In the genomic region with DNA sequence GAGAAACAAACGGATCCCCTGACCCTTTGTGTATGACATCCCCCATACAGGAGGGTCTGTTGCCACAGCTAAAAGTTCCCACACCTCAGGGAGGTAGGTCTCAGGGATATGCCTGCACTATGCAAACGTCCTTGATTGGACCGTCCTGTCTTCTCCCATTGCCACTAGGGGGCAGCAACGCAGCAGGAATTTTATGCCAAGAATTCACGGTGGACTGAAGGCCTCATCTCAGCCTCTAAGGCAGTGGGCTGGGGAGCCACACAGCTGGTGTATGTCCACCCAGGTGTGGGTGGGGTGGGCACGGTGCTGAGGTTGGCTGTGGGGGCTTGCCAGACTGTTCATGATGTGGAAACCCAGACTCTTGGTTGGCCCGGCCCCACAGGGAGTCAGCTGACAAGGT, we compare ENCODE assay signal across 8 mouse cellular contexts. TPM values are rescaled to one million over a fixed set of nuclear protein-coding genes. Genes with fewer than 3 reads are reported as not detected.
DNase-seq lines count a peak whose midpoint lies in the region; ATAC-seq lines count a peak whose summit lies in the region.

No protein-coding gene starts in this region.

- no peaks in the 10 kb centered on the region for H3K27me3 ChIP-seq in hindbrain, embryonic 11.5 days (ENCODE audit: control insufficient read depth, insufficient read depth, low read length)
- H3K27me3 ChIP-seq in lung, embryonic 15.5 days, result no peaks in the 10 kb centered on the region

- 13% methylated on average over 7 of the region's 7 CpGs for WGBS in hindbrain, embryonic 11.5 days
- 7% methylated on average over 7 of the region's 7 CpGs for WGBS in lung, embryonic 15.5 days

- H3K27ac ChIP-seq in hindbrain, embryonic 11.5 days (ENCODE audit: low read depth, low read length), result no peak overlapping the region
- H3K27ac ChIP-seq in lung, embryonic 15.5 days, result no peak overlapping the region

- 0 out of 2 replicates have a peak, but pooled peaks cover 2% of the 10 kb centered on the region for H3K4me1 ChIP-seq in hindbrain, embryonic 11.5 days (replicated peaks; ENCODE audit: control insufficient read depth, insufficient read depth, low read length)
- no peaks in the 10 kb centered on the region for H3K4me1 ChIP-seq in lung, embryonic 15.5 days

- no peak overlapping the region for H3K4me2 ChIP-seq in hindbrain, embryonic 11.5 days (replicated peaks; ENCODE audit: low read depth, low read length)
- H3K4me2 ChIP-seq in lung, embryonic 15.5 days, result no peak overlapping the region

- peak; percentile 49 for DNase-seq in MEL-GATA-1-ER (ENCODE audit: extremely low read depth, low read depth)
- DNase-seq in cerebellum, adult 9-10 months, result peak; percentile 92
- DNase-seq in frontal cortex, postnatal 10 days (ENCODE audit: low spot score in 2 of 2), result peak; percentile 79 to 88
- DNase-seq in hindbrain, embryonic 11.5 days (ENCODE audit: low spot score), result peak; percentile 95
- DNase-seq in layer of hippocampus, adult 9-10 months (ENCODE audit: low spot score), result peak; percentile 94
- peak; percentile 90 for DNase-seq in ovary, postnatal 10 days (ENCODE audit: low spot score)
- peak; percentile 89 for DNase-seq in thymus, postnatal 0 days (ENCODE audit: low spot score)

- no peaks in the 10 kb centered on the region for H3K9me3 ChIP-seq in hindbrain, embryonic 11.5 days (ENCODE audit: control insufficient read depth, low read length)
- H3K9me3 ChIP-seq in lung, embryonic 15.5 days, result no peaks in the 10 kb centered on the region

- H3K4me3 ChIP-seq in hindbrain, embryonic 11.5 days (ENCODE audit: low read depth, low read length), result no peak overlapping the region
- no peak overlapping the region for H3K4me3 ChIP-seq in lung, embryonic 15.5 days

- 0 out of 2 replicates have a peak, but pooled peaks cover 4% of the 10 kb centered on the region for H3K36me3 ChIP-seq in hindbrain, embryonic 11.5 days (ENCODE audit: control insufficient read depth, insufficient read depth, low read length)
- H3K36me3 ChIP-seq in lung, embryonic 15.5 days, result peaks cover 15% of the 10 kb centered on the region

- ATAC-seq in hindbrain, embryonic 11.5 days (ENCODE audit: low FRiP score), result peak; percentile 68
- ATAC-seq in lung, embryonic 15.5 days (ENCODE audit: borderline replicate concordance, extremely low read depth, low FRiP score, low TSS enrichment), result peak; percentile 48

- H3K9ac ChIP-seq in hindbrain, embryonic 11.5 days (ENCODE audit: low read depth, low read length), result no peak overlapping the region
- no peak overlapping the region for H3K9ac ChIP-seq in lung, embryonic 15.5 days

RNA-seq across cellular contexts. Expression of gene Hip1r, which starts 27.4 kb away (rescaled TPM):
- 6.0 and 9.7 TPM in 2 replicates for polyA plus RNA-seq in hindbrain, embryonic 11.5 days (2014; fragmentation: Nextera tagmentation; extraction: Ambion mirVana)
- 11.8 and 13.3 TPM in 2 replicates for polyA plus RNA-seq in lung, embryonic 15.5 days (2015; fragmentation: Nextera tagmentation; extraction: Ambion mirVana)
- polyA plus RNA-seq in thymus, postnatal 0 days (2015; fragmentation: Nextera tagmentation; extraction: Ambion mirVana), result 9.8 and 11.0 TPM in 2 replicates

RNA-seq across cellular contexts. Expression of gene Vps37b, which starts 31.2 kb away (rescaled TPM):
- polyA plus RNA-seq in hindbrain, embryonic 11.5 days (2014; fragmentation: Nextera tagmentation; extraction: Ambion mirVana), result 38.3 and 48.8 TPM in 2 replicates
- polyA plus RNA-seq in lung, embryonic 15.5 days (2015; fragmentation: Nextera tagmentation; extraction: Ambion mirVana), result 38.1 and 41.3 TPM in 2 replicates
- 32.4 and 32.8 TPM in 2 replicates for polyA plus RNA-seq in thymus, postnatal 0 days (2015; fragmentation: Nextera tagmentation; extraction: Ambion mirVana)
